Mouse (Mus musculus) limb, embryonic 11.5 days (tissue): ENCODE measurements around the gene Patz1. TPM values are rescaled to one million over a fixed set of nuclear protein-coding genes. Genes with fewer than 3 reads are reported as not detected.

Experiments used
- ATAC-seq: fragments of 200-750 bp; cut with Nextera tagmentation; 2 replicates; pipeline ENCODE4 v1.8.0; 2017; ENCODE audit warnings: low read depth; ENCODE audit not compliant: insufficient number of reproducible peaks, low FRiP score, low TSS enrichment
- DNase-seq: peaks from one replicate; pipeline ENCODE4 v3.0.0-alpha.2; 2015; ENCODE audit warnings: low spot score
- H3K27ac ChIP-seq: fragments of 300-500 bp; sonication (generic); replicated peaks from 2 replicates; pipeline ENCODE4 v1.5.1; 2014; ENCODE audit warnings: low read depth, mild to moderate bottlenecking, low read length
- H3K27me3 ChIP-seq: fragments of 300-500 bp; sonication (generic); 2 replicates; pipeline ENCODE4 v1.6.1; 2014; ENCODE audit warnings: mild to moderate bottlenecking, low read length, mixed read lengths; ENCODE audit not compliant: control insufficient read depth, insufficient read depth
- H3K36me3 ChIP-seq: fragments of 300-500 bp; sonication (generic); 2 replicates; pipeline ENCODE4 v1.6.1; 2014; ENCODE audit warnings: mild to moderate bottlenecking, low read length, moderate library complexity, mixed read lengths; ENCODE audit not compliant: control insufficient read depth, insufficient read depth
- H3K4me1 ChIP-seq: fragments of 300-500 bp; sonication (generic); 2 replicates; pipeline ENCODE4 v1.6.1; 2014; ENCODE audit warnings: low read length, mixed read lengths; ENCODE audit not compliant: control insufficient read depth, insufficient read depth
- H3K4me2 ChIP-seq: fragments of 300-500 bp; sonication (generic); 2 replicates; pipeline ENCODE4 v1.6.1; 2014; ENCODE audit warnings: low read depth, mild to moderate bottlenecking, moderate library complexity; ENCODE audit not compliant: severe bottlenecking
- H3K4me3 ChIP-seq: fragments of 300-500 bp; sonication (generic); 2 replicates; pipeline ENCODE4 v1.5.1; 2014; ENCODE audit warnings: low read depth, low read length
- H3K9ac ChIP-seq: fragments of 300-500 bp; sonication (generic); 2 replicates; pipeline ENCODE4 v1.6.1; 2014; ENCODE audit warnings: mild to moderate bottlenecking, low read length
- H3K9me3 ChIP-seq: fragments of 300-500 bp; sonication (generic); 2 replicates; pipeline ENCODE4 v1.6.1; 2016; ENCODE audit warnings: low read length; ENCODE audit not compliant: control insufficient read depth
- WGBS: fragments of 180-500 bp; shearing (Covaris S2); extraction: QIAGEN DNeasy Blood & Tissue Kit; methylation state at CpG from one replicate; pipeline ENCODE4 v1.1.7; 2014; 5-methylcytosine and 5-hydroxymethylcytosine counted together
- polyA plus RNA-seq: library from polyadenylated mRNA; unstranded; fragments of >200 nt; fragmentation: Nextera tagmentation; extraction: Ambion mirVana; gene quantifications from 2 replicates; pipeline ENCODE4 v1.2.1, GENCODE M21; 2014

Patz1 gene
- polyA plus RNA-seq, 1 experiment from 2014 or later = 64.6 TPM

- no peak overlapping the region for H3K27ac ChIP-seq
- no peak overlapping the region for H3K4me3 ChIP-seq
- H3K4me1 ChIP-seq = no peaks in the 10 kb centered on the region
- ATAC-seq (no peak), DNase-seq (no peak)
- H3K9me3 ChIP-seq = no peaks in the 10 kb centered on the region
- no peaks in the 10 kb centered on the region for H3K27me3 ChIP-seq
- H3K9ac ChIP-seq = no peak overlapping the region
- peaks cover 41% of the 10 kb centered on the region for H3K36me3 ChIP-seq
- 87% methylated on average over 9 of the region's 10 CpGs for WGBS
- no peak overlapping the region for H3K4me2 ChIP-seq
Measured at GRCm38 (mm10) chr11:3310789-3311585, 22.3 kb downstream of the Patz1 start.

DNA sequence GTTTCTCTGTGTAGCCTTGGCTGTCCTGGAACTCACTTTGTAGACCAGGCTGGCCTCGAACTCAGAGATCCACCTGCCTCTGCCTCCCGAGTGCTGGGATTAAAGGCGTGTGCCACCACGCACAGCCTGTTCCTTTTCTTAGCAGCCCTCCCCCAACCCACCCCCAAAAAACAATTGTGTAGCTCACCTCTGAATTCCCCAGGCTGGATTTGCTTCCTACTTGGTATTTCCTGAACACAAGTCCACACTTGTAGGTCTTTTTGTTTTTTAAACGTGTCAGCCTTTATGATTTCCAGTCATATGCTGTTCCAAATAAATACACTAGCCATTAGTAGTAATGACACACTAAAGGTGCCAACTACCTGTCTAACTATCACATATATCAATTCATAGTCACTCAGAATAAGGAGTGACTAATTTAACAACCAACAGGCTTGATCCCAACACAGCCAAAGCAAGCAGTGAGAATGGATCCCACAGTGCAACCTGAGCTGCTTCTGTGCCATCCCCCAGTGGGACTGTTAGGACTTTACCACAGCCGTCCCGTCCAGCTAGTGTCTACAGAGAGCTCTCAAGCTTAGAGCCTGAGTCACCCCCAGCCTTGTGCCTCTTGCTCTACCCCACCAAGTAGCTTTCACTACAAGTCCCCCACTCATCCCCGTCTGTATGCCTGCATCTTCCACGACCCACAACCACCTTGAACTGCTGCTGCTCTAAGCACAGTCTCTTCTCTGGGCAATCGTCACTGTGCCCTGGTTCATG lies 23.1 kb downstream of the Patz1 start:
- 85% methylated on average over 10 of the region's 10 CpGs for WGBS

GRCm38 (mm10) chr11:3313294-3313693 lies 24.6 kb downstream of the Patz1 start:
- Histone ChIP-seq H3K4me3 (no peak overlapping the region), H3K27ac (no peak overlapping the region), H3K36me3 (peaks cover 19% of the 10 kb centered on the region; the same call in 1 of the 2 replicates), H3K9me3 (no peaks in the 10 kb centered on the region), H3K4me2 (no peak overlapping the region), H3K9ac (no peak overlapping the region), H3K27me3 (no peaks in the 10 kb centered on the region), H3K4me1 (no peaks in the 10 kb centered on the region)
- 96% methylated on average over 1 of the region's 1 CpGs for WGBS
- ATAC-seq = no peak
- no peak for DNase-seq

More for the DNA sequence above, 23.1 kb downstream of the Patz1 start:
- ATAC-seq = no peak
- no peaks in the 10 kb centered on the region for H3K4me1 ChIP-seq
- no peak overlapping the region for H3K27ac ChIP-seq
- H3K9me3 ChIP-seq = no peaks in the 10 kb centered on the region
- no peak overlapping the region for H3K4me3 ChIP-seq
- H3K9ac ChIP-seq = no peak overlapping the region
- no peaks in the 10 kb centered on the region for H3K27me3 ChIP-seq
- H3K36me3 ChIP-seq = peaks cover 34% of the 10 kb centered on the region; the same call in 1 of the 2 replicates
- no peak for DNase-seq
- no peak overlapping the region for H3K4me2 ChIP-seq

- H3K4me1 ChIP-seq = no peaks in the 10 kb centered on the region
- no peak for ATAC-seq
- H3K9me3 ChIP-seq = no peaks in the 10 kb centered on the region
Measured at GRCm38 (mm10) chr11:3314148-3314547, 25.5 kb downstream of the Patz1 start.

GRCm38 (mm10) chr11:3318286-3318685 lies 29.6 kb downstream of the Patz1 start:
- Histone ChIP-seq H3K27ac (no peak overlapping the region), H3K27me3 (no peaks in the 10 kb centered on the region), H3K9ac (no peak overlapping the region), H3K4me1 (no peaks in the 10 kb centered on the region), H3K4me2 (no peak overlapping the region), H3K4me3 (no peak overlapping the region), H3K36me3 (no peaks in the 10 kb centered on the region), H3K9me3 (no peaks in the 10 kb centered on the region)
- no peak for ATAC-seq
- 91% methylated on average over 3 of the region's 3 CpGs for WGBS
- no peak for DNase-seq

More at GRCm38 (mm10) chr11:3314148-3314547, 25.5 kb downstream of the Patz1 start:
- Histone ChIP-seq H3K4me2 (no peak overlapping the region), H3K36me3 (peaks cover 15% of the 10 kb centered on the region; the same call in 1 of the 2 replicates), H3K9ac (no peak overlapping the region), H3K27me3 (no peaks in the 10 kb centered on the region), H3K4me3 (no peak overlapping the region), H3K27ac (no peak overlapping the region)
- DNase-seq = peak; percentile 56
- 33% methylated on average over 2 of the region's 2 CpGs for WGBS

DNA sequence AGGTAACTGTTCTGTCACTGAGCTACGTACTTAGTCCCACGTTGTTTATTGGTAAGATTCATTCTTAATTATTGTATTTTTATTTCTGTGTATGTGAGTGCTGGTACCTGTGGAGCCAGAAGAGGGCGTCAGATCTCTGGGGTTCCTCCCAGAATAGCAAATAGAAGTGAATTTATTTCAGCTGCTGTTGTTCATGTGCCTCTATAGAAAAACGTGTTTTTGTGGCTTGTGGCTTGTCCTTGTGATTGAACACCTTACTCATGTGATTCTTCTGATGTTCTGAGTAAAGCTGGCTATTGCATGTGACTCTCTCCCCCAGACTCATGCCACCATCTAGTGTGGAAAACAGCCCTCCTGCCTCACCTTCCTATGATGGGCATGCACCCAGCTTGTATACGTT lies 39.6 kb downstream of the Patz1 start:
- no peak overlapping the region for H3K9ac ChIP-seq
- DNase-seq (no peak), ATAC-seq (no peak)
- no peaks in the 10 kb centered on the region for H3K36me3 ChIP-seq
- H3K27me3 ChIP-seq = no peaks in the 10 kb centered on the region
- H3K9me3 ChIP-seq = no peaks in the 10 kb centered on the region
- H3K27ac ChIP-seq = no peak overlapping the region
- H3K4me1 ChIP-seq = peaks cover 3% of the 10 kb centered on the region; the same call in 1 of the 2 replicates
- no peak overlapping the region for H3K4me2 ChIP-seq
- H3K4me3 ChIP-seq = no peak overlapping the region
- WGBS = 80% methylated on average over 5 of the region's 5 CpGs

- Histone ChIP-seq H3K27ac (no peak overlapping the region), H3K4me1 (peaks cover 3% of the 10 kb centered on the region; the same call in 1 of the 2 replicates), H3K4me3 (no peak overlapping the region), H3K36me3 (no peaks in the 10 kb centered on the region), H3K4me2 (no peak overlapping the region), H3K9me3 (no peaks in the 10 kb centered on the region), H3K9ac (no peak overlapping the region), H3K27me3 (no peaks in the 10 kb centered on the region)
- DNase-seq (no peak), ATAC-seq (no peak)
- 78% methylated on average over 11 of the region's 11 CpGs for WGBS
Measured at GRCm38 (mm10) chr11:3328806-3329775, 40.4 kb downstream of the Patz1 start.
